Mouse (Mus musculus) neural tube, embryonic 13.5 days (tissue): Measurements from ENCODE around the gene Cdh13. TPM values are rescaled to one million over a fixed set of nuclear protein-coding genes. Genes with fewer than 3 reads are reported as not detected.

Experiments
- ATAC-seq: fragments of 200-750 bp; cut with Nextera tagmentation; 2 replicates; pipeline ENCODE4 v1.8.0; 2017; ENCODE audit warnings: low read depth, mild to moderate bottlenecking, moderate TSS enrichment, moderate library complexity
- H3K27ac ChIP-seq: fragments of 300-500 bp; sonication (generic); replicated peaks from 2 replicates; pipeline ENCODE4 v1.5.1; 2015; ENCODE audit warnings: moderate library complexity, mild to moderate bottlenecking, inconsistent platforms
- H3K27me3 ChIP-seq: fragments of 300-500 bp; sonication (generic); 2 replicates; pipeline ENCODE4 v1.6.1; 2015; ENCODE audit warnings: mild to moderate bottlenecking, inconsistent platforms
- H3K36me3 ChIP-seq: fragments of 300-500 bp; sonication (generic); 2 replicates; pipeline ENCODE4 v1.6.1; 2015; ENCODE audit warnings: mild to moderate bottlenecking, inconsistent platforms
- H3K4me1 ChIP-seq: fragments of 300-500 bp; sonication (generic); replicated peaks from 2 replicates; pipeline ENCODE4 v1.6.1; 2015; ENCODE audit warnings: inconsistent platforms
- H3K4me2 ChIP-seq: fragments of 300-500 bp; sonication (generic); 2 replicates; pipeline ENCODE4 v1.6.1; 2015; ENCODE audit warnings: inconsistent platforms, mild to moderate bottlenecking, moderate library complexity
- H3K4me3 ChIP-seq: fragments of 300-500 bp; sonication (generic); 2 replicates; pipeline ENCODE4 v1.5.1; 2015; ENCODE audit warnings: mild to moderate bottlenecking, inconsistent platforms
- H3K9ac ChIP-seq: fragments of 300-500 bp; sonication (generic); 2 replicates; pipeline ENCODE4 v1.6.1; 2015; ENCODE audit warnings: moderate library complexity, mild to moderate bottlenecking, inconsistent platforms
- H3K9me3 ChIP-seq: fragments of 300-500 bp; sonication (generic); 2 replicates; pipeline ENCODE4 v1.6.1; 2016; ENCODE audit warnings: inconsistent platforms
- WGBS: fragments of 180-500 bp; shearing (Covaris S2); methylation state at CpG from one replicate; pipeline ENCODE4 v1.1.7; 2015; 5-methylcytosine and 5-hydroxymethylcytosine counted together
- polyA plus RNA-seq: library from polyadenylated mRNA; unstranded; fragments of >200 nt; fragmentation: Nextera tagmentation; extraction: Ambion mirVana; gene quantifications from 2 replicates; pipeline ENCODE4 v1.2.1, GENCODE M21; 2015

Gene Cdh13
- polyA plus RNA-seq, 1 experiment from 2014 or later: 69.8 TPM

DNA sequence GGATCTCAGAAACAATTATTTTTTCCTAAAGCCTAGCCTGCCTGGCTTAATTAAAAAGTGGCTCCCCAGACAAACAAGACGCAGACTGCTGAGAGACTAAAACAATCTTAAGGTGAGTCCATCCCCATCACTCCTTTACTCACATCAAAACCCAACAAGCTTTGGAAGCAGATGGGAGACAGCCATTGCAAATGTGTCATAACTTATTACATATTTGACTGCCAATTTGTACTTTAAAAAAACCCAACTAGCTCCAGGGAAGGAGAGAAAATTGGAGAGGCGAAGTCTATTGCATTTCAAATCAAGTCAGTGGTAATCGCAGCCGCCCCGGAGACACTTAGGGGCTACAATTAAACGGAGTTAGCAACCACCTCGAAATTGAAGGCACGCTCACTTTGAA lies 801.5 kb downstream of the Cdh13 start:
- no peak overlapping the region for H3K27ac ChIP-seq

DNA sequence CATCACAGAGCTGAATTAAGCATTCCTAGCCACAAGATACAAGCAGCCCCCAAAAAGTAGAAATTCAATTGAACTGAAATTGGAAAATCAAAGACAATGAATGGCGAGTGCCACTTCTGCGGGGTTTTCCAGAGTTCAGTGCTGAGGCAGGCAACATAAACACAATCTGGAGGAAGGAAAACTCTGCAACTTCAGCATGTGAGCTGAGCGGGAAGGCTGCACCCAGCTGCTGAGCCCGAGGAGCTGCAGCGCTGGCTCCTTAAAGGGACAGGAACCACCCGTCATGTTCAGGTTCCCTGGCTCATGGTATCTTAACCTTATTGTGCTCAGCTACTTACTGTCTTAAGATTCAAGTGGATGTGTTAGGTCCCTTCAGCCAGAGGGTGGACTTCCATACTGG lies 814.7 kb downstream of the Cdh13 start:
- 42% methylated on average over 6 of the region's 6 CpGs for WGBS
- Histone ChIP-seq H3K27me3 (no peaks in the 10 kb centered on the region), H3K9me3 (no peaks in the 10 kb centered on the region), H3K9ac (no peak overlapping the region), H3K4me2 (no peak overlapping the region), H3K4me3 (no peak overlapping the region), H3K4me1 (peaks cover 16% of the 10 kb centered on the region), H3K27ac (no peak overlapping the region), H3K36me3 (no peaks in the 10 kb centered on the region)
- ATAC-seq: no peak

More for the DNA sequence above, 801.5 kb downstream of the Cdh13 start:
- Histone ChIP-seq H3K9me3 (no peaks in the 10 kb centered on the region), H3K36me3 (no peaks in the 10 kb centered on the region), H3K9ac (no peak overlapping the region), H3K4me2 (no peak overlapping the region), H3K27me3 (no peaks in the 10 kb centered on the region), H3K4me1 (no peaks in the 10 kb centered on the region; the same call in 1 of the 2 replicates), H3K4me3 (no peak overlapping the region)
- no peak for ATAC-seq
- WGBS: 85% methylated on average over 8 of the region's 8 CpGs

DNA sequence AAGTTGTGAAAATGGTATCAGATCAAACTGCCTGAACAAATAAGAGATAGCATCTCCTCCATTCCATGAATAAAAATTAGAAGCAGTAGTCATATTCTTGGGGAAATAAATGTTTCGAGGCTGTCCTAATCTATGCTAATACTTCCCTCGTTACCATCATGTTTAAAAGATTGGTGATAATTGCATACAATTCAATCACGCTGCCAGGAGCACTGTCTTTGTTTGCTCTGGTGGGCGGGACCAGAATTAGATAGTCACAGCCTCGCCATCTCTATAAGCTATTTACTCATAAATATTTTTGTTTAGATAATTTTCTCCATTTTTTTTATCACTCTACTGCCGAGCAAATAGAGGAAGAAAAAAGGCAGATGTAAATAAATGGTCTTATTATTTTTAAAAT lies 819.3 kb downstream of the Cdh13 start:
- Histone ChIP-seq H3K27me3 (no peaks in the 10 kb centered on the region), H3K4me3 (no peak overlapping the region), H3K9me3 (no peaks in the 10 kb centered on the region), H3K27ac (no peak overlapping the region), H3K9ac (no peak overlapping the region), H3K4me2 (no peak overlapping the region), H3K36me3 (no peaks in the 10 kb centered on the region), H3K4me1 (0 out of 2 replicates have a peak, but pooled peaks cover 4% of the 10 kb centered on the region)
- 72% methylated on average over 6 of the region's 6 CpGs for WGBS
- ATAC-seq: no peak

DNA sequence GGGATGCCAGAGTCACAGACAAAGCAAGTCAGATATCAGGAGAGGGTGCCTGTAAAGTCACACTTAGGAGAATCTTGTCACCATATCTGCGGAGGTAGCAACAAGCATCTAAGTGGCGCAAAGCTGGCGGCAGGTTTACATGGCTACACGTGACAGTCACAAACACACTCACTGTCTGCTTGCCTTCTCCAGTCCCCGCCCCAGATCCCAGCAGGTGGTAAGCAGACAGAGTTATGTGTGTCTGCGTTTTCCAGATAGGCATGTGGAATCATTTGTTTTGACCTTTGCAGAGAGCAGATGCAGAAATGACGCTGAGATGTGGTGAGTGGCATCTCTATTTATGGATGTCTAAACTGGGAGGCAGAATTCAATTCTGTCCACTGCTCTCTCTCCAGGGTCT lies 826.1 kb downstream of the Cdh13 start:
- ATAC-seq: no peak
- H3K9me3 ChIP-seq: no peaks in the 10 kb centered on the region
- no peak overlapping the region for H3K4me2 ChIP-seq
- H3K27ac ChIP-seq: no peak overlapping the region
- H3K4me3 ChIP-seq: no peak overlapping the region
- no peaks in the 10 kb centered on the region for H3K36me3 ChIP-seq
- 80% methylated on average over 7 of the region's 7 CpGs for WGBS
- no peaks in the 10 kb centered on the region for H3K27me3 ChIP-seq
- H3K9ac ChIP-seq: no peak overlapping the region
- H3K4me1 ChIP-seq: peaks cover 5% of the 10 kb centered on the region; the same call in 1 of the 2 replicates

DNA sequence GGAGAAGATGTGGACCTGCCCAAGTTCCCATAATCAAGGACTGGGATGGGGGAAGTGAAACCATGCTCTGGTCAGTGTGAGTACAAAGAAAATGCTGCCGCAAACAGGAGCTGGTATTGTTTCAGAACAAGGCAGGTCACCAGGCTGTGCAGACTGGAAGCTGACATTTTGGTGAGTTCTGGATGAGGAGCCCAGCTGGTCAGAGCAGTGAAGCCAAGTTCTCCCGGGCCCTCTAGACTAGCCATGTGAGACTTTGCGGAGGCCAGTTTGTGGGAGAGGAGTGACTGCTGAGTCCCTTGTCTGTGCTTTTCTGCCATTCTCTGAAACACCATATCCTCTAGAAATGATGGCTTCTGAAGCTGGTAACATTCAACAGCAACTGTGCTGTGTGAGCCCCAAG lies 829.3 kb downstream of the Cdh13 start:
- H3K27me3 ChIP-seq: no peaks in the 10 kb centered on the region
- no peaks in the 10 kb centered on the region for H3K36me3 ChIP-seq
- no peak overlapping the region for H3K27ac ChIP-seq
- no peak for ATAC-seq
- H3K4me3 ChIP-seq: no peak overlapping the region
- WGBS: 88% methylated on average over 3 of the region's 3 CpGs
- H3K4me1 ChIP-seq: peaks cover 5% of the 10 kb centered on the region; the same call in 1 of the 2 replicates
- no peaks in the 10 kb centered on the region for H3K9me3 ChIP-seq
- H3K4me2 ChIP-seq: no peak overlapping the region
- no peak overlapping the region for H3K9ac ChIP-seq

DNA sequence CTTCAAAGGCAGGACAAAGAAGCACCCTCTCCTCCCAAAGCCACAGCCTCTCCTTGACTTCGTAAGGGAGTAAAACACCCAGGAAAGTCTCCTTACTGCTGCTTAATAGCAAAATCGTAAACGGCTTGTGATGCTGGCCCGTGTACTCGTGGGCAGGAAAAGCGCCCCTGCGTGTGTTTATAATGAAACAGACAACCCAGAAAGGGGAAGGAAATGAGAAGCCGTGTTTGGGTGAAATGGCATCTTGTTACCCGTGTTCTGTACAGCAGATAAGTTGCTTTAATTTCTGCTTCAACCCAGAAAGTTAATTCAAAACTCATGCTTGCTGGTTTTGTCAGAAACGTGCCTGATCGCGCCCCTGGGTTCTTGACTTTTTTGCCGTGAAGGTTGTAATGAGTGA lies 837.7 kb downstream of the Cdh13 start:
- WGBS: 81% methylated on average over 13 of the region's 13 CpGs
- H3K9me3 ChIP-seq: no peaks in the 10 kb centered on the region
- H3K4me1 ChIP-seq: no peaks in the 10 kb centered on the region
- no peaks in the 10 kb centered on the region for H3K27me3 ChIP-seq
- no peak overlapping the region for H3K27ac ChIP-seq
- H3K36me3 ChIP-seq: no peaks in the 10 kb centered on the region
- H3K9ac ChIP-seq: no peak overlapping the region
- no peak for ATAC-seq
- no peak overlapping the region for H3K4me3 ChIP-seq
- H3K4me2 ChIP-seq: no peak overlapping the region

DNA sequence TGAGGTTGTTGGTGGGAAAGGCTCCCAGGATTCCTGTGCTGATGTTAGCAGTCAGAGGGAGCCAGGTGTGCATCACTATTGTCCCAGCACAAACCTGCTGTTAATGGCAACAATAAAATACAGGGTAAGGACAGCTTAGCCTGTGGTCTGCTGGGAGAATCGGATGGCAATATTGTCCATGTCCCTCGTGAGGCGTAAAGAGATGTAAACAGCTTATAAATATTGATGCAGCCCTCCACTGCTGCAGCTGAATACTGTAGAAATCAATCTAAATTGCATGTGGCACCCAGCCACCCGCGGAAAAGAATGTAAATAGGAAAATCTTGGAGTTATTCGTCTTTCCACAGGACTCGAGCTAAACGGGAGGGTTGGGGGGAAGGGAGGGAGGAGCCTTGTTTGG lies 844.3 kb downstream of the Cdh13 start:
- H3K4me2 ChIP-seq: peak overlapping the region; percentile 1; the same call in 1 of the 2 replicates
- H3K9ac ChIP-seq: no peak overlapping the region
- H3K36me3 ChIP-seq: no peaks in the 10 kb centered on the region
- peak overlapping the region; percentile 83 for H3K27ac ChIP-seq
- peak; percentile 62 for ATAC-seq
- peaks cover 30% of the 10 kb centered on the region for H3K4me1 ChIP-seq
- no peaks in the 10 kb centered on the region for H3K9me3 ChIP-seq
- no peaks in the 10 kb centered on the region for H3K27me3 ChIP-seq
- no peak overlapping the region for H3K4me3 ChIP-seq
- WGBS: 18% methylated on average over 8 of the region's 8 CpGs

DNA sequence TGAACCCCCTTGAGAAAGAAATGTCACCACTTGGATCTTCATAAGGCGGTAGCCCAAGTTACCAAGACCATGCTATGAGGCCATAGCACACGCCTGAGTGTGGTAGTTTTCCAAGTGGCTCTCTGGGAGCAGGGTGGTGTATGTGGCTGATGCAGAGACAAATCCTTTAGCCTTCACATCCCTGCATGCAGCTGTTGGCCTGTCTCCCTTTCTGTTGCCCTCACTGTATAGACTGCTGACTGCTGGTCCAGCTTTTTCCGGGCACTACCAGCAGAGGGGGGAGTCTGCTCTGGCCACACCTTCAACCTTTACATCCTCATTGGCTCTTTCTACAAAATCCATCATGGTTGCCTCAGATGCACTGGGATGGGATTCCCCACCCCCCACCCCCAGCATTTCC lies 844.7 kb downstream of the Cdh13 start:
- WGBS: 48% methylated on average over 3 of the region's 3 CpGs
- peak overlapping the region; percentile 1; the same call in 1 of the 2 replicates for H3K4me2 ChIP-seq
- H3K9me3 ChIP-seq: no peaks in the 10 kb centered on the region
- H3K4me3 ChIP-seq: no peak overlapping the region
- ATAC-seq: peak; percentile 63; the same call in 1 of the 2 replicates
- no peaks in the 10 kb centered on the region for H3K27me3 ChIP-seq
- H3K36me3 ChIP-seq: no peaks in the 10 kb centered on the region
- H3K27ac ChIP-seq: peak overlapping the region; percentile 83
- H3K4me1 ChIP-seq: peaks cover 30% of the 10 kb centered on the region
- no peak overlapping the region for H3K9ac ChIP-seq

DNA sequence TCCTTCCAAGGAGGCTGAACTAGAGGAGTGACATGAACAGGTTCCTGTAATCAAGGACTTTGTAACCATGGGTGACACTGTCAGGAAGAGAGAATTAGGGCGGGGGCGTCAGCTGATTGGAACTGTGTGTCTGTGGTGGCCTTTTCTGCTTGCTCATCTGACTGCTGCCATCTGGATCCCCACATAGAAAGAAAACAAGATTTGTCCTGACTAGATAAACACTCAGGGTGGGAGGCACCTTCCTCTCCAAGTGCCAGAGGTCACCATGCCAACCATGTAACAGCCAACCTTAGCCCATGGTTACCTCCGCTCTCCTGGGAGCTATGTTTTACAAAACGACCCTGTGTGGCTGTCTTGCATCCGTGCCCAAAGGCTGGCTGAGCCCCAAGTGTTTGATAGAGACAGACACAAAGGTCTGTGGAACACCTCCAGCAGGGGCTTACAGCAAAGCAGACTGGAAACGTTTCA lies 873.0 kb downstream of the Cdh13 start:
- H3K9me3 ChIP-seq: no peaks in the 10 kb centered on the region
- H3K4me2 ChIP-seq: no peak overlapping the region
- no peaks in the 10 kb centered on the region for H3K36me3 ChIP-seq
- H3K27ac ChIP-seq: no peak overlapping the region
- WGBS: 51% methylated on average over 6 of the region's 6 CpGs
- peaks cover 15% of the 10 kb centered on the region for H3K4me1 ChIP-seq
- no peak for ATAC-seq
- H3K27me3 ChIP-seq: no peaks in the 10 kb centered on the region
- no peak overlapping the region for H3K4me3 ChIP-seq
- no peak overlapping the region for H3K9ac ChIP-seq

DNA sequence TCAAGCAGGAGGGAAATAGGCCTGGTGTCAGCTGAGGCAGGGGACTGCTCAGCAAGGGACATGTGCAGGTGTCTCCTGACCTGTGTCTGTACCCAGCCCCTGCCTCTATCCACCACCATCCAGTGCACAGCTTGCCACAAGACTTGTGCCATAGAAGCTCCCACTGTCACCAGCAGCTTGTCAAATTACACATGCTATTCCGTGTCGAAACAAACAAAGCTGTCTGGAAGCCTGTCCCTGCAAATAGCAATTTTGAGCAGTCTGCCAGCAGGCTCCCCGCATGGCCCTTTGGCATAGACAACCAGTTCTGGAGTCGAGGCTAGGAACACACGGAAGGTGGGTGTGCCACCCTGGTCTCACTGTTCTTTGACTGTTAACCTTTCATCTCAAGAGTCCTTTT lies 875.1 kb downstream of the Cdh13 start:
- no peaks in the 10 kb centered on the region for H3K9me3 ChIP-seq
- H3K4me1 ChIP-seq: peaks cover 15% of the 10 kb centered on the region
- H3K4me2 ChIP-seq: no peak overlapping the region
- no peaks in the 10 kb centered on the region for H3K27me3 ChIP-seq
- H3K4me3 ChIP-seq: no peak overlapping the region
- no peak overlapping the region for H3K27ac ChIP-seq
- WGBS: 68% methylated on average over 5 of the region's 5 CpGs
- H3K9ac ChIP-seq: no peak overlapping the region
- ATAC-seq: no peak; the same call in 1 of the 2 replicates
- H3K36me3 ChIP-seq: no peaks in the 10 kb centered on the region

DNA sequence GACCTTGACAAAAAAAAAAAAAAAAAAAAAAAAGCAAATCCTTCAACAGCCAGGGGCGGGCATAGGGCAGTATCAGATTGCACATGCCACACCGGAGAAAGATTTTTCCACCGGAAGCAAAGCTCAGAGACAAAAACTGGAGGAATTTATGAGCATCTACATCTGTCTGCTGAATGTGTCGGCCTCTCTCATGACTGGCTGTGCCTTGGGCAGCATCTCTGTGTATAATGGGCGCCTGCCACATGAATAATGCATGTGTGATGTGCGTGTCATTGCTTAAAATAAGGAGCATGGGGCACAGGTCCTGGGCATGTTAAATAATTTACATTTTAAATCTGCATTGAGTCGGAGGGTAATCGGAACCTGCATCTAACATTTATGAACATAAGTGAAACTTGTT lies 876.3 kb downstream of the Cdh13 start:
- Histone ChIP-seq H3K27ac (0 out of 2 replicates have a peak overlapping the region, but pooled peaks have one; percentile 33), H3K4me3 (no peak overlapping the region), H3K4me2 (no peak overlapping the region), H3K9me3 (no peaks in the 10 kb centered on the region), H3K4me1 (peaks cover 15% of the 10 kb centered on the region), H3K9ac (no peak overlapping the region), H3K36me3 (no peaks in the 10 kb centered on the region), H3K27me3 (no peaks in the 10 kb centered on the region)
- peak; percentile 47; the same call in 1 of the 2 replicates for ATAC-seq
- 12% methylated on average over 8 of the region's 8 CpGs for WGBS

DNA sequence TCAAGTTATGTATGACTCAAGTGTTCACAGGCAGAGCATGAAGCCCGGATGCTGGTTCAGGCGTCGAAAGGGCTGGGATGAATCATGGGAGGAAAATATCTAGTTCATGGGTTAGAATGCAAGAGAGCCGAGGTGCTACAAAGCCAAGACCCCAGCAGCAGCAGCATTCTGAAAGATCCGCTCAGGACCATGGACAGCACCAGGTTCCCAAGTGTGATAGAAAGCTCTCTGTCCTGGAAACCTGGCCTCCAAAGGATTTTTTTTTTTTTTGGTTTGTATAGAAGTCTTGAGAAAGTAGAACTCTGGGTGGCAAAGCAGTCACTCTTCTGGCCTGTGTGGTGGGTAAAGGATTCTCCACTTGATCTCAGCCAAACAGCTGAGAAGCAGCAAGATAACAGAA lies 880.5 kb downstream of the Cdh13 start:
- Histone ChIP-seq H3K9ac (no peak overlapping the region), H3K27ac (no peak overlapping the region), H3K4me3 (no peak overlapping the region), H3K27me3 (no peaks in the 10 kb centered on the region), H3K4me2 (no peak overlapping the region), H3K36me3 (no peaks in the 10 kb centered on the region), H3K9me3 (no peaks in the 10 kb centered on the region), H3K4me1 (peaks cover 9% of the 10 kb centered on the region)
- WGBS: 57% methylated on average over 5 of the region's 5 CpGs
- ATAC-seq: no peak

DNA sequence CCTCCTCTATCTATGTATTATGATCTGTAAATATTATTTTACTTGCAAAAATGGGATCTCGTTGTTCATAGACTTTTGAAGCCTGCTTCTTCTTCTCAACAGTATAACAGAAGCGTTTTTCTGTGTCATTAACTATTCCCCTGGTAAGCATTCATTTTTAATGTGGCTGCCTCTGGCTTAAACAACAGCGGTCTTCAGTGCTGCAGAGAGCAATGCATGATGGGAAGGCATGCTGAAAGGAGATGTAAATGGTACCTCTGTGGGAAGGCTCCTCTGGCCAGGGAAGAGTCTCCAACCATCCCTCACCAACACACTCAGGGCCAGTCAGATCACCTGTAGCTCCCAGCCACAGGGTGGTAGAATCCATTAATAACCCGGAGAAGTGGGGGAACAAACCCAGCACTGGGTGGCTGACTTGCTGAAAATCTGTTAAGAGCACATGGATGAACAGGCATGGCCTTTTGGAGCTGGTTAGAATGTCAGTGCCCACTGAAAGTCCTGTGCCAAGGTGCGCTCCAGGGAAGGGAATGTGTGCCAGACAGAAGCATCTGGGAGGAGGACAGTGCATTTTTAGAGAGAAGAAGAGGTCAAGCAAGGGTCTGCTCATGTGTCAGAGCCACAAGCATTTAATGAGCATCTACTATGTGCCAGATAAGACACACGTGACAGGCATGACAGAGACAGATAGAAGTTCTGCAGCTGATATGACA lies 893.8 kb downstream of the Cdh13 start:
- no peaks in the 10 kb centered on the region for H3K27me3 ChIP-seq
- H3K4me2 ChIP-seq: no peak overlapping the region
- no peaks in the 10 kb centered on the region for H3K36me3 ChIP-seq
- 61% methylated on average over 6 of the region's 6 CpGs for WGBS
- H3K4me1 ChIP-seq: peaks cover 47% of the 10 kb centered on the region
- no peak overlapping the region for H3K9ac ChIP-seq
- H3K27ac ChIP-seq: peak overlapping the region; percentile 67
- H3K4me3 ChIP-seq: no peak overlapping the region
- ATAC-seq: no peak
- H3K9me3 ChIP-seq: no peaks in the 10 kb centered on the region
